Mouse (Mus musculus) G1E (cell line): Measurements from ENCODE around the gene Pan3.

Experiments used
- CTCF ChIP-seq: IDR thresholded peaks from 2 replicates; pipeline ENCODE4 v1.5.1; 2012; ENCODE audit warnings: low read depth, low read length, inconsistent platforms, mixed read lengths
- GATA1 ChIP-seq: IDR thresholded peaks from 2 replicates; pipeline ENCODE4 v1.6.1; 2012; ENCODE audit warnings: borderline replicate concordance, low read length, inconsistent platforms, mixed read lengths
- GATA2 ChIP-seq: IDR thresholded peaks from 2 replicates; pipeline ENCODE4 v1.6.1; 2012; ENCODE audit warnings: low read depth, low read length, inconsistent platforms, borderline replicate concordance
- TAL1 ChIP-seq: conservative IDR thresholded peaks from 2 replicates; pipeline ENCODE4 v1.6.1; 2012; ENCODE audit warnings: low read depth, low read length, inconsistent platforms, mixed read lengths

DNA sequence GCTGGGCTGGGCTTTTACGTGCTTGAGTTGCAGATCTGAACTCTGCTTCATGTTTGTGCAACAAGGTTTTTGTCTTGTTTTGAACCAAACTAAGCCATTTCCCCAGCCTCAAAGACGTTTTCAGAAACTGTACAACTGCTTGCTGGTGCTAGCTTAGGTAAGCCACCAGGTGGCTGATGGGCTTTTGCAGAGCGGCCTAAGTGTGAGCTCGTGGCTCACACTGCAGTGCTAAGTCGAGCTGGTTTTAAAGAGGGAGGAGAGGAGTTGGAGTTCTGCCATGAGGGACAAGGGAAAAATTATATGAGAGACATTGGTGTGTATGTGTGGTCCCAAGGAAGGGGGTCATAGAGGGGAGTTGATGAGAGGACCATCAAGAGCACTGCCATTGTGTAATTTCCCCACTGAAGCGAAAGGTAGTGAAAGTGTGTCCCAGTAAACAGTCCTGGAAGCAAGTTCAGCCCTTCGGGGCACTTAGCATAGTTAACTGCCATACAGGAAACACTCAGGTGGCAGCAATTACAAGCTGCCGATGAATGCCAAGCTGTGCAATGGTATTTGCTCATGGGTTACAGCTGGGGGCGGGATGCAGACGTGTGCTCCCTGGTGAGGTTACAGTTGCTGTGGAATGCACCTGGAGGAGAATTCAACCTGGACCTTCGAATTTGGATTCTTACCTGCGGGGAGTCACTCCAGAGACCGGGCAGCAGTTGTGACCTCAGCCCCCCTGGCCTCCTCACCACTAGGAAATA, 122.1 kb downstream of the Pan3 start:
- TF ChIP-seq TAL1 (no peak), CTCF (no peak), GATA2 (no peak), GATA1 (no peak)
